Mouse (Mus musculus): ENCODE measurements around the gene Hk2. TPM values are rescaled to one million over a fixed set of nuclear protein-coding genes. Genes with fewer than 3 reads are reported as not detected.

Gene Hk2
- polyA plus RNA-seq, 1 experiment, result 83.0 TPM

GRCm38 (mm10) chr6:82806503-82806902, 32.2 kb upstream of the Hk2 start:
- no peak for TF ChIP-seq EP300 (IDR thresholded peaks at IDR 0.05; ENCODE audit: insufficient read depth, low read depth, low read length)
- no peak for TF ChIP-seq POLR2A (IDR thresholded peaks at IDR 0.05; ENCODE audit: insufficient read depth, low read length)
- TF ChIP-seq CTCF (IDR thresholded peaks at IDR 0.05; ENCODE audit: low read depth, low read length), result no peak
- H3K27me3 ChIP-seq (ENCODE audit: control insufficient read depth, insufficient read depth, low read length, poor library complexity, severe bottlenecking), result no peaks in the 10 kb centered on the region; the same call in 1 of the 2 replicates

DNA sequence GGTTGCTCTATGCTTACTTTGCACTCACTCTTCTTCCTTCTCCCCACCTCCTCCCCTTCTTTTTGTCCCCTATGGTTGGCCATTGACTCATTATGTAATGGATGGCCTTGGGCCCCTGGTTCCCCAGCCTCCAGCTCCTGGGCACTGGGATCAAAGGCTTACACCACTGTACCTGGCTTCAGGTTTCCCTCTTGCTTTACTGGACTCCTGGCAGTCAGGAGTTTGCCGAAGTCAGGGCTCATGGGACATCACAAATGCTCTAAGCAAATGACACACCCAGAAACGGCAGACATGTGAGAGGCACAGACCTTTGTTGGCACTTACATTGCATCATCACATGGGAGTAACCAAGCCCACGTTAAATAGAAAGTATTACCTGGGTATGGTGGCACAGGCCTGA, 31.6 kb upstream of the Hk2 start:
- H3K27ac ChIP-seq (ENCODE audit: insufficient read depth, low read length), result no peak overlapping the region
- TF ChIP-seq POLR2A (IDR thresholded peaks at IDR 0.05; ENCODE audit: insufficient read depth, low read length) (no peak), EP300 (IDR thresholded peaks at IDR 0.05; ENCODE audit: insufficient read depth, low read depth, low read length) (no peak), CTCF (IDR thresholded peaks at IDR 0.05; ENCODE audit: low read depth, low read length) (no peak)
- H3K4me3 ChIP-seq (ENCODE audit: low read depth, low read length), result no peak overlapping the region
- no peaks in the 10 kb centered on the region for H3K9me3 ChIP-seq (replicated peaks; ENCODE audit: control insufficient read depth, insufficient read depth, low read length, poor library complexity, severe bottlenecking)
- no peaks in the 10 kb centered on the region for H3K27me3 ChIP-seq (ENCODE audit: control insufficient read depth, insufficient read depth, low read length, poor library complexity, severe bottlenecking)
- H3K36me3 ChIP-seq (ENCODE audit: control insufficient read depth, insufficient read depth, low read length, poor library complexity, severe bottlenecking), result no peaks in the 10 kb centered on the region
- H3K9ac ChIP-seq (ENCODE audit: low read depth, poor library complexity, severe bottlenecking), result no peak overlapping the region
- H3K4me1 ChIP-seq (ENCODE audit: control insufficient read depth, insufficient read depth, low read length), result no peaks in the 10 kb centered on the region

More at GRCm38 (mm10) chr6:82806503-82806902, 32.2 kb upstream of the Hk2 start:
- Histone ChIP-seq H3K9me3 (replicated peaks; ENCODE audit: control insufficient read depth, insufficient read depth, low read length, poor library complexity, severe bottlenecking) (no peaks in the 10 kb centered on the region), H3K4me1 (ENCODE audit: control insufficient read depth, insufficient read depth, low read length) (no peaks in the 10 kb centered on the region), H3K36me3 (ENCODE audit: control insufficient read depth, insufficient read depth, low read length, poor library complexity, severe bottlenecking) (no peaks in the 10 kb centered on the region), H3K27ac (ENCODE audit: insufficient read depth, low read length) (no peak overlapping the region), H3K9ac (ENCODE audit: low read depth, poor library complexity, severe bottlenecking) (no peak overlapping the region), H3K4me3 (ENCODE audit: low read depth, low read length) (no peak overlapping the region)

GRCm38 (mm10) chr6:82804984-82805383, 30.7 kb upstream of the Hk2 start:
- no peaks in the 10 kb centered on the region for H3K9me3 ChIP-seq (replicated peaks; ENCODE audit: control insufficient read depth, insufficient read depth, low read length, poor library complexity, severe bottlenecking)
- no peak overlapping the region for H3K4me3 ChIP-seq (ENCODE audit: low read depth, low read length)
- H3K36me3 ChIP-seq (ENCODE audit: control insufficient read depth, insufficient read depth, low read length, poor library complexity, severe bottlenecking), result no peaks in the 10 kb centered on the region
- no peaks in the 10 kb centered on the region for H3K27me3 ChIP-seq (ENCODE audit: control insufficient read depth, insufficient read depth, low read length, poor library complexity, severe bottlenecking)
- H3K9ac ChIP-seq (ENCODE audit: low read depth, poor library complexity, severe bottlenecking), result no peak overlapping the region
- no peaks in the 10 kb centered on the region for H3K4me1 ChIP-seq (ENCODE audit: control insufficient read depth, insufficient read depth, low read length)
- H3K27ac ChIP-seq (ENCODE audit: insufficient read depth, low read length), result no peak overlapping the region
- TF ChIP-seq POLR2A (IDR thresholded peaks at IDR 0.05; ENCODE audit: insufficient read depth, low read length) (no peak), EP300 (IDR thresholded peaks at IDR 0.05; ENCODE audit: insufficient read depth, low read depth, low read length) (no peak), CTCF (IDR thresholded peaks at IDR 0.05; ENCODE audit: low read depth, low read length) (no peak)

- Histone ChIP-seq H3K9me3 (replicated peaks; ENCODE audit: control insufficient read depth, insufficient read depth, low read length, poor library complexity, severe bottlenecking) (no peaks in the 10 kb centered on the region), H3K4me1 (ENCODE audit: control insufficient read depth, insufficient read depth, low read length) (no peaks in the 10 kb centered on the region), H3K9ac (ENCODE audit: low read depth, poor library complexity, severe bottlenecking) (no peak overlapping the region), H3K27ac (ENCODE audit: insufficient read depth, low read length) (no peak overlapping the region), H3K36me3 (ENCODE audit: control insufficient read depth, insufficient read depth, low read length, poor library complexity, severe bottlenecking) (no peaks in the 10 kb centered on the region), H3K4me3 (ENCODE audit: low read depth, low read length) (no peak overlapping the region), H3K27me3 (ENCODE audit: control insufficient read depth, insufficient read depth, low read length, poor library complexity, severe bottlenecking) (no peaks in the 10 kb centered on the region)
- TF ChIP-seq EP300 (IDR thresholded peaks at IDR 0.05; ENCODE audit: insufficient read depth, low read depth, low read length) (no peak), CTCF (IDR thresholded peaks at IDR 0.05; ENCODE audit: low read depth, low read length) (no peak)
Observed at GRCm38 (mm10) chr6:82798202-82798737, 24.0 kb upstream of the Hk2 start.

- Histone ChIP-seq H3K27ac (ENCODE audit: insufficient read depth, low read length) (no peak overlapping the region), H3K36me3 (ENCODE audit: control insufficient read depth, insufficient read depth, low read length, poor library complexity, severe bottlenecking) (no peaks in the 10 kb centered on the region), H3K9ac (ENCODE audit: low read depth, poor library complexity, severe bottlenecking) (no peak overlapping the region), H3K4me1 (ENCODE audit: control insufficient read depth, insufficient read depth, low read length) (no peaks in the 10 kb centered on the region), H3K27me3 (ENCODE audit: control insufficient read depth, insufficient read depth, low read length, poor library complexity, severe bottlenecking) (no peaks in the 10 kb centered on the region), H3K9me3 (replicated peaks; ENCODE audit: control insufficient read depth, insufficient read depth, low read length, poor library complexity, severe bottlenecking) (no peaks in the 10 kb centered on the region), H3K4me3 (ENCODE audit: low read depth, low read length) (no peak overlapping the region)
- TF ChIP-seq EP300 (IDR thresholded peaks at IDR 0.05; ENCODE audit: insufficient read depth, low read depth, low read length) (no peak), CTCF (IDR thresholded peaks at IDR 0.05; ENCODE audit: low read depth, low read length) (no peak)
Observed at GRCm38 (mm10) chr6:82797300-82797839, 23.1 kb upstream of the Hk2 start.

GRCm38 (mm10) chr6:82790864-82791263, 16.6 kb upstream of the Hk2 start:
- Histone ChIP-seq H3K4me3 (ENCODE audit: low read depth, low read length) (no peak overlapping the region), H3K9ac (ENCODE audit: low read depth, poor library complexity, severe bottlenecking) (no peak overlapping the region), H3K27me3 (ENCODE audit: control insufficient read depth, insufficient read depth, low read length, poor library complexity, severe bottlenecking) (no peaks in the 10 kb centered on the region), H3K36me3 (ENCODE audit: control insufficient read depth, insufficient read depth, low read length, poor library complexity, severe bottlenecking) (no peaks in the 10 kb centered on the region), H3K9me3 (replicated peaks; ENCODE audit: control insufficient read depth, insufficient read depth, low read length, poor library complexity, severe bottlenecking) (no peaks in the 10 kb centered on the region), H3K27ac (ENCODE audit: insufficient read depth, low read length) (no peak overlapping the region), H3K4me1 (ENCODE audit: control insufficient read depth, insufficient read depth, low read length) (no peaks in the 10 kb centered on the region)
- TF ChIP-seq EP300 (IDR thresholded peaks at IDR 0.05; ENCODE audit: insufficient read depth, low read depth, low read length) (no peak), CTCF (IDR thresholded peaks at IDR 0.05; ENCODE audit: low read depth, low read length) (no peak), POLR2A (IDR thresholded peaks at IDR 0.05; ENCODE audit: insufficient read depth, low read length) (no peak)

All from ES-Bruce4 (cell line).